Mouse (Mus musculus) neural tube, embryonic 14.5 days (tissue): ENCODE measurements around the gene Pgp. TPM values are rescaled to one million over a fixed set of nuclear protein-coding genes. Genes with fewer than 3 reads are reported as not detected.
A peak's percentile ranks its signal among the peaks of the same experiment; 100 is the strongest.

Source experiments
- ATAC-seq: fragments of 200-750 bp; cut with Nextera tagmentation; 2 replicates; pipeline ENCODE4 v1.8.0; 2017; ENCODE audit warnings: low read depth, mild to moderate bottlenecking, moderate TSS enrichment, moderate library complexity
- H3K27ac ChIP-seq: fragments of 300-500 bp; sonication (generic); 2 replicates; pipeline ENCODE4 v1.5.1; 2014; ENCODE audit warnings: low read depth, mild to moderate bottlenecking, control low read depth, low read length, moderate library complexity, mixed read lengths
- H3K27me3 ChIP-seq: fragments of 300-500 bp; sonication (generic); 2 replicates; pipeline ENCODE4 v1.6.1; 2014; ENCODE audit warnings: low read length; ENCODE audit not compliant: control insufficient read depth, insufficient read depth
- H3K36me3 ChIP-seq: fragments of 300-500 bp; sonication (generic); 2 replicates; pipeline ENCODE4 v1.6.1; 2014; ENCODE audit warnings: low read length, mixed read lengths; ENCODE audit not compliant: control insufficient read depth, insufficient read depth
- H3K4me1 ChIP-seq: fragments of 300-500 bp; sonication (generic); 2 replicates; pipeline ENCODE4 v1.6.1; 2014; ENCODE audit warnings: low read length; ENCODE audit not compliant: control insufficient read depth, insufficient read depth
- H3K4me2 ChIP-seq: fragments of 300-500 bp; sonication (generic); 2 replicates; pipeline ENCODE4 v1.6.1; 2014; ENCODE audit warnings: mild to moderate bottlenecking, low read depth, low read length, control low read depth
- H3K4me3 ChIP-seq: fragments of 300-500 bp; sonication (generic); 2 replicates; pipeline ENCODE4 v1.5.1; 2014; ENCODE audit warnings: low read depth, low read length, control low read depth, mixed read lengths
- H3K9ac ChIP-seq: fragments of 300-500 bp; sonication (generic); replicated peaks from 2 replicates; pipeline ENCODE4 v1.6.1; 2014; ENCODE audit warnings: low read depth, mild to moderate bottlenecking, control low read depth, low read length, mixed read lengths
- H3K9me3 ChIP-seq: fragments of 300-500 bp; sonication (generic); 2 replicates; pipeline ENCODE4 v1.6.1; 2016; ENCODE audit warnings: low read length; ENCODE audit not compliant: control insufficient read depth
- WGBS: fragments of 180-500 bp; shearing (Covaris S2); extraction: QIAGEN DNeasy Blood & Tissue Kit; methylation state at CpG from one replicate; pipeline ENCODE4 v1.1.7; 2014; 5-methylcytosine and 5-hydroxymethylcytosine counted together
- polyA plus RNA-seq: library from polyadenylated mRNA; unstranded; fragments of >200 nt; fragmentation: Nextera tagmentation; extraction: Ambion mirVana; gene quantifications from 2 replicates; pipeline ENCODE4 v1.2.1, GENCODE M21; 2014

Gene Pgp
- polyA plus RNA-seq, 1 experiment from 2014 or later = 73.3 TPM

GRCm38 (mm10) chr17:24477053-24477984, 7.1 kb downstream of the Pgp start:
- Histone ChIP-seq H3K4me1 (peaks cover 25% of the 10 kb centered on the region), H3K9me3 (no peaks in the 10 kb centered on the region), H3K9ac (0 out of 2 replicates have a peak overlapping the region, but pooled peaks have one; percentile 78), H3K4me2 (peak overlapping the region; percentile 75), H3K27me3 (no peaks in the 10 kb centered on the region), H3K4me3 (no peak overlapping the region), H3K36me3 (peaks cover 32% of the 10 kb centered on the region), H3K27ac (no peak overlapping the region)
- no peak for ATAC-seq
- 96% methylated on average over 20 of the region's 20 CpGs for WGBS

- Histone ChIP-seq H3K4me2 (peak overlapping the region; percentile 75), H3K27me3 (no peaks in the 10 kb centered on the region), H3K36me3 (peaks cover 29% of the 10 kb centered on the region), H3K27ac (0 out of 2 replicates have a peak overlapping the region, but pooled peaks have one; percentile 34), H3K9ac (peak overlapping the region; percentile 78), H3K9me3 (no peaks in the 10 kb centered on the region), H3K4me3 (peak overlapping the region; percentile 70), H3K4me1 (peaks cover 17% of the 10 kb centered on the region)
- WGBS = 57% methylated on average over 11 of the region's 11 CpGs
- ATAC-seq = peak; percentile 23
These were observed 7.9 kb downstream of the Pgp start for GRCm38 (mm10) chr17:24477985-24478600.

GRCm38 (mm10) chr17:24478663-24479380, 8.6 kb downstream of the Pgp start, which contains the start of gene Mlst8:
Gene Mlst8, minus strand, starts transcription at chr17:24479078.
- H3K36me3 ChIP-seq = peaks cover 28% of the 10 kb centered on the region
- H3K27ac ChIP-seq = peak within 1 kb of the TSS; percentile 95
- H3K4me1 ChIP-seq = peaks cover 11% of the 10 kb centered on the region
- peak within 1 kb of the TSS; percentile 78 for H3K9ac ChIP-seq
- H3K9me3 ChIP-seq = no peaks in the 10 kb centered on the region
- H3K4me3 ChIP-seq = peak within 1 kb of the TSS; percentile 70
- WGBS = 0% methylated on average over 48 of the region's 48 CpGs
- peak within 1 kb of the TSS; percentile 75 for H3K4me2 ChIP-seq
- H3K27me3 ChIP-seq = no peaks in the 10 kb centered on the region
- ATAC-seq = peak; percentile 93

- WGBS = 30% methylated on average over 1 of the region's 1 CpGs
- Histone ChIP-seq H3K4me1 (peaks cover 8% of the 10 kb centered on the region), H3K9me3 (no peaks in the 10 kb centered on the region), H3K27ac (no peak overlapping the region; the same call in 1 of the 2 replicates), H3K27me3 (no peaks in the 10 kb centered on the region), H3K4me2 (peak overlapping the region; percentile 30; the same call in 1 of the 2 replicates), H3K9ac (no peak overlapping the region), H3K4me3 (peak overlapping the region; percentile 70), H3K36me3 (peaks cover 24% of the 10 kb centered on the region)
- no peak for ATAC-seq
These were observed 9.2 kb downstream of the Pgp start for GRCm38 (mm10) chr17:24479431-24479830.

- no peak overlapping the region for H3K4me2 ChIP-seq
- H3K4me3 ChIP-seq = no peak overlapping the region
- no peak overlapping the region for H3K27ac ChIP-seq
- peaks cover 15% of the 10 kb centered on the region; the same call in 1 of the 2 replicates for H3K36me3 ChIP-seq
- 60% methylated on average over 3 of the region's 3 CpGs for WGBS
- H3K9me3 ChIP-seq = no peaks in the 10 kb centered on the region
- H3K4me1 ChIP-seq = peaks cover 9% of the 10 kb centered on the region
- no peaks in the 10 kb centered on the region for H3K27me3 ChIP-seq
- no peak overlapping the region for H3K9ac ChIP-seq
- no peak for ATAC-seq
These were observed 10.1 kb downstream of the Pgp start for GRCm38 (mm10) chr17:24480201-24480826.

- Histone ChIP-seq H3K36me3 (peaks cover 6% of the 10 kb centered on the region; the same call in 1 of the 2 replicates), H3K9me3 (no peaks in the 10 kb centered on the region), H3K27ac (no peak overlapping the region), H3K4me1 (peaks cover 12% of the 10 kb centered on the region), H3K9ac (no peak overlapping the region), H3K27me3 (no peaks in the 10 kb centered on the region), H3K4me2 (no peak overlapping the region), H3K4me3 (no peak overlapping the region)
- ATAC-seq = no peak
- 96% methylated on average over 20 of the region's 20 CpGs for WGBS
These were observed 11.0 kb downstream of the Pgp start for GRCm38 (mm10) chr17:24481027-24481815.

- H3K9ac ChIP-seq = no peak overlapping the region
- 52% methylated on average over 3 of the region's 3 CpGs for WGBS
- H3K27ac ChIP-seq = no peak overlapping the region
- H3K9me3 ChIP-seq = no peaks in the 10 kb centered on the region
- H3K4me3 ChIP-seq = no peak overlapping the region
- peaks cover 13% of the 10 kb centered on the region; the same call in 1 of the 2 replicates for H3K4me1 ChIP-seq
- no peak for ATAC-seq
- H3K27me3 ChIP-seq = no peaks in the 10 kb centered on the region
- H3K36me3 ChIP-seq = no peaks in the 10 kb centered on the region
- no peak overlapping the region for H3K4me2 ChIP-seq
These were observed 13.3 kb downstream of the Pgp start for GRCm38 (mm10) chr17:24483495-24483894.
